Mouse (Mus musculus): ENCODE data around the gene Def6.

- TF ChIP-seq CHD2 (IDR thresholded peaks at IDR 0.05; ENCODE audit: low read length) (no peak), ZMIZ1 (IDR thresholded peaks at IDR 0.05; ENCODE audit: low read depth, low read length) (no peak), KAT2A (conservative IDR thresholded peaks at IDR 0.05; ENCODE audit: low read depth, low read length) (no peak)
Measured at GRCm38 (mm10) chr17:28237874-28238273, 30.3 kb downstream of the Def6 start.
